ENCODE assay signal across 9 mouse cellular contexts in the genomic region with DNA sequence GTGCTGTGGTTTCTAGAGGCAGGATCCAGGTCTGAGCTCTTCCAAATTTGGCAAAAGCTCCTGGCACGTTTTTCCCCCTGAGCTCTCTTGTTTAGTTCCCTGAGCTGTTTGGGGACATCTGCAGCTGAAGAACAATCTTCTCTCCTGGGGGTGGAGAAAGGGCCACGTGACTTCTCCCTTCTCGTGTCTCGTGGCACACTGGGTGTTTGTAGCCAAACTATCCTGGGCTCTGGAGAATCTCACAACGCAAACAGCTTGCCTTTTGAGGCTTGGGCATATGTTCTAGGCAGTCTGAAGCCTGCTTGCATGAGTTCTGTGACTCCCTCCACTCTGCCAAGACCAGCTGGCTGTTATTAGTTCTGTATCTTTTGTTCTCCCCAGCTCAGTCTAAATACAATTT.
A peak's percentile ranks its signal among the peaks of the same experiment; 100 is the strongest.
DNase-seq lines count a peak whose midpoint lies in the region; ATAC-seq and TF ChIP-seq lines count a peak whose summit lies in the region.
"Had no signal": no experiment of that assay in that cellular context is flagged by ENCODE, and none has a peak within 500 bp of the region (broad histone marks: within the 10 kb centered on the region; RNA-seq: fewer than 3 reads in every experiment).

No protein-coding gene starts in this region.

- H3K27ac ChIP-seq in hindbrain, embryonic 16.5 days (ENCODE audit: low read depth, low read length) = no peak overlapping the region
- no peak overlapping the region for H3K27ac ChIP-seq in hindbrain, embryonic 13.5 days
- H3K27ac ChIP-seq in bone marrow macrophage, adult 2 months (ENCODE audit: insufficient read depth, low read depth, low read length) = peak overlapping the region; percentile 95
- H3K27ac ChIP-seq in limb, embryonic 10.5 days = no peak overlapping the region
- H3K27ac ChIP-seq: heart, embryonic 13.5 days had no signal

- no peaks in the 10 kb centered on the region for H3K36me3 ChIP-seq in hindbrain, embryonic 16.5 days (ENCODE audit: control insufficient read depth, insufficient read depth, low read length)
- H3K36me3 ChIP-seq in hindbrain, embryonic 13.5 days = no peaks in the 10 kb centered on the region
- H3K36me3 ChIP-seq in limb, embryonic 10.5 days = no peaks in the 10 kb centered on the region
- H3K36me3 ChIP-seq: heart, embryonic 13.5 days had no signal

- no peak for TF ChIP-seq CTCF in bone marrow macrophage, adult 2 months (IDR thresholded peaks at IDR 0.05; ENCODE audit: low read depth, low read length)

- H3K9me3 ChIP-seq in hindbrain, embryonic 16.5 days (ENCODE audit: control insufficient read depth, low read length) = no peaks in the 10 kb centered on the region
- H3K9me3 ChIP-seq in hindbrain, embryonic 13.5 days = no peaks in the 10 kb centered on the region
- no peaks in the 10 kb centered on the region for H3K9me3 ChIP-seq in limb, embryonic 10.5 days (replicated peaks)
- H3K9me3 ChIP-seq: heart, embryonic 13.5 days had no signal

- intact Hi-C loops in left cerebral cortex, postnatal 25 days (cut with DNase I) = loop anchor here (2.0 kb wide), 1 partner anchor 85 kb away; no protein-coding TSS in a partner anchor

- DNase-seq in heart, adult 8-10 months (ENCODE audit: low spot score) = peak; percentile 37
- DNase-seq in left cerebral cortex, postnatal 25 days (ENCODE audit: low spot score in 2 of 2) = peak; percentile 70 to 93
- DNase-seq in right cerebral cortex, postnatal 25 days = peak; percentile 69
- DNase-seq in limb, embryonic 10.5 days (ENCODE audit: low spot score) = no peak
- no peak for DNase-seq in kidney, adult 18-20 months

- TF ChIP-seq POLR2A in bone marrow macrophage, adult 2 months (IDR thresholded peaks at IDR 0.05; ENCODE audit: borderline replicate concordance, low read depth, low read length) = no peak

- H3K4me1 ChIP-seq in hindbrain, embryonic 16.5 days (ENCODE audit: control insufficient read depth, insufficient read depth, low read depth, low read length) = peaks cover 3% of the 10 kb centered on the region
- H3K4me1 ChIP-seq in hindbrain, embryonic 13.5 days (replicated peaks) = peaks cover 9% of the 10 kb centered on the region
- peaks cover 42% of the 10 kb centered on the region for H3K4me1 ChIP-seq in bone marrow macrophage, adult 2 months (ENCODE audit: control insufficient read depth, insufficient read depth, low read length)
- H3K4me1 ChIP-seq in limb, embryonic 10.5 days = no peaks in the 10 kb centered on the region
- H3K4me1 ChIP-seq: heart, embryonic 13.5 days had no signal

- ATAC-seq in hindbrain, embryonic 16.5 days = 0 out of 2 replicates have a peak, but pooled peaks have one; percentile 17
- no peak for ATAC-seq in hindbrain, embryonic 13.5 days (ENCODE audit: low FRiP score)

- H3K27me3 ChIP-seq in hindbrain, embryonic 16.5 days (replicated peaks; ENCODE audit: control insufficient read depth, insufficient read depth, low read length) = no peaks in the 10 kb centered on the region
- peaks cover 5% of the 10 kb centered on the region for H3K27me3 ChIP-seq in hindbrain, embryonic 13.5 days
- no peaks in the 10 kb centered on the region for H3K27me3 ChIP-seq in limb, embryonic 10.5 days (ENCODE audit: low read depth, poor library complexity, severe bottlenecking)
- H3K27me3 ChIP-seq: heart, embryonic 13.5 days had no signal

- H3K4me2 ChIP-seq in hindbrain, embryonic 16.5 days (ENCODE audit: low read length) = no peak overlapping the region
- H3K4me2 ChIP-seq in hindbrain, embryonic 13.5 days = no peak overlapping the region
- H3K4me2 ChIP-seq: heart, embryonic 13.5 days had no signal

- no peak overlapping the region for H3K9ac ChIP-seq in hindbrain, embryonic 16.5 days (ENCODE audit: low read depth, low read length)
- no peak overlapping the region for H3K9ac ChIP-seq in hindbrain, embryonic 13.5 days
- H3K9ac ChIP-seq: heart, embryonic 13.5 days had no signal

- no peak overlapping the region for H3K4me3 ChIP-seq in hindbrain, embryonic 16.5 days (ENCODE audit: low read length)
- no peak overlapping the region for H3K4me3 ChIP-seq in hindbrain, embryonic 13.5 days
- no peak overlapping the region for H3K4me3 ChIP-seq in bone marrow macrophage, adult 2 months (ENCODE audit: insufficient read depth, low read length)
- H3K4me3 ChIP-seq in limb, embryonic 10.5 days = no peak overlapping the region
- H3K4me3 ChIP-seq: heart, embryonic 13.5 days had no signal

- 54% methylated on average over 5 of the region's 5 CpGs for WGBS in hindbrain, embryonic 16.5 days
- 65% methylated on average over 5 of the region's 5 CpGs for WGBS in hindbrain, embryonic 13.5 days
- 86% methylated on average over 5 of the region's 5 CpGs for WGBS in limb, embryonic 10.5 days

Comparison
In these comparisons a context has a peak if more than half of its experiments do, and no peak if none do; other contexts are left out.
1. DNase-seq: peak in heart, adult 8-10 months (single experiment), left cerebral cortex, postnatal 25 days (2 of 2) and right cerebral cortex, postnatal 25 days (single experiment); none in limb, embryonic 10.5 days (single experiment) and kidney, adult 18-20 months (single experiment).